Mouse (Mus musculus): ENCODE results near the gene Tmem269. TPM values are rescaled to one million over a fixed set of nuclear protein-coding genes. Genes with fewer than 3 reads are reported as not detected.

Tmem269 gene
- polyA plus RNA-seq, 1 experiment from 2014 or later = not detected

DNA sequence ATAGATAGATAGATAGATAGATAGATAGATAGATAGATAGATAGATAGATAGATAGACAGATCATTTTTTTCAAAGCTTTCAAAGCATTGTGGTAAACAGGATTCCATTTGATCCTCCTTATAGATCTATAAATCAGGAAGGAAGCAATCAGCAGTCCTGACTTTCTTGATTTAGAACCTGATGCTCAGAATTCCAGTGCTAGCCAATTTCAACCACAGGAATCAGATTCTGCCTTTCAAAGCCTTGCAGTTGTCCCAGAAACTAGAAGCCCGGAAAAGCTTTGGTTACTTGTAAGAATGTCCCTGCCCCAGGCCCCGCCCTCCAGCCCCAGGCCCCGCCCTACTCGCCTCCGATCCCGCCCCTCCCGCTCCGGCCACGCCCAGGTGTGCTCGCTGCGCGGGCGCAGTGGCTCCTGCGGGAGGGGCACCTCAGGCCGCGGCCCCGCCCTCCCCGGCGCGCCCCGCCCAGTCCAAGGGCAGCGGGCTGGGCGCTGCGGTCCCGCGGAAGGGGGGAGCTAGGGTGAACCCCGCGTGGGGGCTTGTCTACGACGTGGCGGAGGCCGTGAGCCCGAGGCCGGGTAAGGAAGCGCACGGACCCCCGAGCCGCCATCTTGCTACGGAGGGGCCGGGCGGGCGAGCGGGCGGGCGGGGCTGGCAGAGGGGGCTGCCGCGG lies 23.0 kb downstream of the Tmem269 start, which contains the start of gene Svbp:
Gene Svbp (plus strand): TSS at position 398 of the 673 bp plus-strand sequence.
- H3K4me1 ChIP-seq (ENCODE audit: control insufficient read depth, insufficient read depth, low read length) = peaks cover 6% of the 10 kb centered on the region; the same call in 1 of the 2 replicates
- peak; percentile 91 for ATAC-seq (ENCODE audit: insufficient number of reproducible peaks, insufficient read depth, low FRiP score, low read depth)
- peak within 1 kb of the TSS; percentile 73 for H3K9ac ChIP-seq (replicated peaks; ENCODE audit: low read depth, low read length)
- no peaks in the 10 kb centered on the region for H3K27me3 ChIP-seq (ENCODE audit: control insufficient read depth, insufficient read depth, low read length)
- no peaks in the 10 kb centered on the region; the same call in 1 of the 2 replicates for H3K36me3 ChIP-seq (ENCODE audit: control insufficient read depth, insufficient read depth, low read length)
- H3K4me2 ChIP-seq (replicated peaks; ENCODE audit: low read depth, low read length) = peak within 1 kb of the TSS; percentile 71
- WGBS = 1% methylated on average over 44 of the region's 47 CpGs
- H3K9me3 ChIP-seq (ENCODE audit: control insufficient read depth, low read depth, low read length) = no peaks in the 10 kb centered on the region
- peak within 1 kb of the TSS; percentile 67 for H3K27ac ChIP-seq (ENCODE audit: low read length)
- H3K4me3 ChIP-seq (ENCODE audit: low read depth, low read length) = peak within 1 kb of the TSS; percentile 87

DNA sequence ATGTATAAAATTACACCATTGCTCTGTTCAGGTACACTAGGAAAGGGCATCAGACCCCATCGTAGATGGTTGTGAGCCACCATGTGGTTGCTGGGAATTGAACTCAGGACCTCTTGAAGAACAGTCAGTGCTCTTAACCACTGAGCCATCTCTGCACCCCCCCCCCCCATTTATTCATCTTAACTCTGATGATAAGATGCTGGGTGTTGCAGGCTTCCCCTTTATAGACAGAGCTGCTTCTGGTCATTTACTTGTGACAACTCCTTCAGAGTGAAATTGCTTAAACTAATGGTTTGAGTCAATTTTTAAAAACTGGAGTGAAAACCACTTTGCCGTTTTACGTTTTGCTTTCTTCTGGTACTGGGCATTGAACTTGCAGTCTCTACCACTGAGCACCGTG lies 25.3 kb downstream of the Tmem269 start:
- Histone ChIP-seq H3K27me3 (ENCODE audit: control insufficient read depth, insufficient read depth, low read length) (no peaks in the 10 kb centered on the region), H3K4me1 (ENCODE audit: control insufficient read depth, insufficient read depth, low read length) (peaks cover 6% of the 10 kb centered on the region; the same call in 1 of the 2 replicates), H3K27ac (ENCODE audit: low read length) (no peak overlapping the region), H3K36me3 (ENCODE audit: control insufficient read depth, insufficient read depth, low read length) (no peaks in the 10 kb centered on the region; the same call in 1 of the 2 replicates), H3K9me3 (ENCODE audit: control insufficient read depth, low read depth, low read length) (no peaks in the 10 kb centered on the region), H3K4me2 (replicated peaks; ENCODE audit: low read depth, low read length) (no peak overlapping the region), H3K9ac (replicated peaks; ENCODE audit: low read depth, low read length) (no peak overlapping the region), H3K4me3 (ENCODE audit: low read depth, low read length) (no peak overlapping the region)
- 91% methylated on average over 4 of the region's 4 CpGs for WGBS
- no peak for ATAC-seq (ENCODE audit: insufficient number of reproducible peaks, insufficient read depth, low FRiP score, low read depth)

GRCm38 (mm10) chr4:119191273-119191672 lies 26.7 kb downstream of the Tmem269 start:
- peaks cover 4% of the 10 kb centered on the region; the same call in 1 of the 2 replicates for H3K4me1 ChIP-seq (ENCODE audit: control insufficient read depth, insufficient read depth, low read length)
- WGBS = 60% methylated on average over 3 of the region's 3 CpGs
- H3K9ac ChIP-seq (replicated peaks; ENCODE audit: low read depth, low read length) = no peak overlapping the region
- no peaks in the 10 kb centered on the region for H3K36me3 ChIP-seq (ENCODE audit: control insufficient read depth, insufficient read depth, low read length)
- H3K27me3 ChIP-seq (ENCODE audit: control insufficient read depth, insufficient read depth, low read length) = no peaks in the 10 kb centered on the region
- no peak overlapping the region for H3K4me2 ChIP-seq (replicated peaks; ENCODE audit: low read depth, low read length)
- H3K4me3 ChIP-seq (ENCODE audit: low read depth, low read length) = no peak overlapping the region
- ATAC-seq (ENCODE audit: insufficient number of reproducible peaks, insufficient read depth, low FRiP score, low read depth) = no peak
- H3K9me3 ChIP-seq (ENCODE audit: control insufficient read depth, low read depth, low read length) = no peaks in the 10 kb centered on the region
- no peak overlapping the region for H3K27ac ChIP-seq (ENCODE audit: low read length)

DNA sequence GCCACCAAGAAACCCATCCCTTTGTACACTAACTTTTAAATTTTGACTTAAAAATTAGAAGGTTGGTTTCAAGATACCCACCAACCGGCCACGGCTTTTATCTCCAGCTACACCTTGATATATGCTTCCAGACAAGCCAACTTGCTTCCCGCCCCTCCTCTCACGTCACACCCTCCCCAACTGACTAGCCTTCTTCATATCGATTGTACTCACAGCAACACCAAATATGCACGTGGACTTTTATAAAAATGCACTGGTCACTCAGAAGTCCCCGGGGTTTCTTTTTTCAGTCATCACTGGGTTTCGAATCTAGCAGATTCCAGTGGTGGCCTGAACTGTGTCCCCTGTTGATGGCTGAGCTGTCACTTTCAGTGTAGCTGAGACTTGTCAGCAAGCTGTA lies 27.4 kb downstream of the Tmem269 start:
- Histone ChIP-seq H3K4me1 (ENCODE audit: control insufficient read depth, insufficient read depth, low read length) (no peaks in the 10 kb centered on the region), H3K4me3 (ENCODE audit: low read depth, low read length) (no peak overlapping the region), H3K9ac (replicated peaks; ENCODE audit: low read depth, low read length) (no peak overlapping the region), H3K36me3 (ENCODE audit: control insufficient read depth, insufficient read depth, low read length) (no peaks in the 10 kb centered on the region), H3K27ac (ENCODE audit: low read length) (no peak overlapping the region), H3K9me3 (ENCODE audit: control insufficient read depth, low read depth, low read length) (no peaks in the 10 kb centered on the region), H3K27me3 (ENCODE audit: control insufficient read depth, insufficient read depth, low read length) (no peaks in the 10 kb centered on the region), H3K4me2 (replicated peaks; ENCODE audit: low read depth, low read length) (no peak overlapping the region)
- ATAC-seq (ENCODE audit: insufficient number of reproducible peaks, insufficient read depth, low FRiP score, low read depth) = no peak
- 76% methylated on average over 8 of the region's 8 CpGs for WGBS

- Histone ChIP-seq H3K36me3 (ENCODE audit: control insufficient read depth, insufficient read depth, low read length) (no peaks in the 10 kb centered on the region), H3K27me3 (ENCODE audit: control insufficient read depth, insufficient read depth, low read length) (no peaks in the 10 kb centered on the region), H3K4me3 (ENCODE audit: low read depth, low read length) (no peak within 1 kb of the TSS), H3K27ac (ENCODE audit: low read length) (no peak within 1 kb of the TSS), H3K4me1 (ENCODE audit: control insufficient read depth, insufficient read depth, low read length) (no peaks in the 10 kb centered on the region), H3K9me3 (ENCODE audit: control insufficient read depth, low read depth, low read length) (no peaks in the 10 kb centered on the region), H3K9ac (replicated peaks; ENCODE audit: low read depth, low read length) (no peak within 1 kb of the TSS), H3K4me2 (replicated peaks; ENCODE audit: low read depth, low read length) (no peak within 1 kb of the TSS)
- ATAC-seq (ENCODE audit: insufficient number of reproducible peaks, insufficient read depth, low FRiP score, low read depth) = peak; percentile 68; the same call in 1 of the 2 replicates
- 68% methylated on average over 6 of the region's 6 CpGs for WGBS
Observed at GRCm38 (mm10) chr4:119189864-119190263, 28.2 kb downstream of the Tmem269 start, which contains the start of gene Ermap. TSS of gene Ermap (minus strand) at chr4:119190011.

- Histone ChIP-seq H3K9ac (replicated peaks; ENCODE audit: low read depth, low read length) (no peak overlapping the region), H3K27ac (ENCODE audit: low read length) (no peak overlapping the region), H3K27me3 (ENCODE audit: control insufficient read depth, insufficient read depth, low read length) (no peaks in the 10 kb centered on the region), H3K4me3 (ENCODE audit: low read depth, low read length) (no peak overlapping the region), H3K4me1 (ENCODE audit: control insufficient read depth, insufficient read depth, low read length) (no peaks in the 10 kb centered on the region), H3K9me3 (ENCODE audit: control insufficient read depth, low read depth, low read length) (no peaks in the 10 kb centered on the region), H3K4me2 (replicated peaks; ENCODE audit: low read depth, low read length) (no peak overlapping the region), H3K36me3 (ENCODE audit: control insufficient read depth, insufficient read depth, low read length) (no peaks in the 10 kb centered on the region)
- ATAC-seq (ENCODE audit: insufficient number of reproducible peaks, insufficient read depth, low FRiP score, low read depth) = no peak
- 69% methylated on average over 6 of the region's 6 CpGs for WGBS
Observed at GRCm38 (mm10) chr4:119189392-119189791, 28.6 kb downstream of the Tmem269 start.

DNA sequence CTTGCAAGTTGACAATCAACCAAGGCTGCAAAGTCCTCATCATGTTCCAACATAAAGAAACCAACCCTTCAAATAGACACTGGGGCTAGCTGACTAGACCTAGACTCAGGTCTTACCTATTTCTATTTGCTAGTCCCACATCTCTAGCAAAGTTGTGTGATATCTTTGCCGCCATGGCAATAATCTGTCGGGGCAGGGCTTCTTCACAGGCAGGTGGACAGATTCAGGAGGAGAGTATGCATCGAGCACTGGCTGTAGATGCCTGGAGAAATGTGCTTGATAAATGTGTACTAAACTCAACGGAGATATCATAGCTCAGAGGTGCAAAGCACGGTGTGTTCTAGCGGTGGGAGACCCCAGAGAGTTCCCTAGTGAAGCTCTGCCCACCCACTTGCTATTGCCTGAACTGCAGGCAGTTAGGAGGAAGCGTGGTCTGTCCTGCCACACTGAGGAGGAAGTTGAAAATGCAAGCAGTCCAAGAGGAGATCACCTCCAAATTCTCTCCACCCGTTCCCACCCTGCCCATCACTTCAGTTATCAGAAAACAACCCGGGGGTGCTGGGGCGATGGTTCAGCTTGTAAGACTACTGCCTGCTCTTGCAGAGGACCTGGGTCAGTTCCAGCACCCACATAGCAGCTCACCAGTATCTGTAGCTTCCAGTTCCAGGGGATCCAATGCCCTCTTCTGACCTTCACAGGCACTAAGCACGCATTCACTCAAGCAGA lies 29.8 kb downstream of the Tmem269 start:
- H3K4me2 ChIP-seq (replicated peaks; ENCODE audit: low read depth, low read length) = no peak overlapping the region
- H3K4me3 ChIP-seq (ENCODE audit: low read depth, low read length) = no peak overlapping the region
- no peak overlapping the region for H3K9ac ChIP-seq (replicated peaks; ENCODE audit: low read depth, low read length)
- H3K9me3 ChIP-seq (ENCODE audit: control insufficient read depth, low read depth, low read length) = no peaks in the 10 kb centered on the region
- H3K36me3 ChIP-seq (ENCODE audit: control insufficient read depth, insufficient read depth, low read length) = no peaks in the 10 kb centered on the region
- H3K27ac ChIP-seq (ENCODE audit: low read length) = no peak overlapping the region
- ATAC-seq (ENCODE audit: insufficient number of reproducible peaks, insufficient read depth, low FRiP score, low read depth) = peak; percentile 34; the same call in 1 of the 2 replicates
- H3K4me1 ChIP-seq (ENCODE audit: control insufficient read depth, insufficient read depth, low read length) = no peaks in the 10 kb centered on the region
- no peaks in the 10 kb centered on the region for H3K27me3 ChIP-seq (ENCODE audit: control insufficient read depth, insufficient read depth, low read length)
- 48% methylated on average over 11 of the region's 11 CpGs for WGBS

DNA sequence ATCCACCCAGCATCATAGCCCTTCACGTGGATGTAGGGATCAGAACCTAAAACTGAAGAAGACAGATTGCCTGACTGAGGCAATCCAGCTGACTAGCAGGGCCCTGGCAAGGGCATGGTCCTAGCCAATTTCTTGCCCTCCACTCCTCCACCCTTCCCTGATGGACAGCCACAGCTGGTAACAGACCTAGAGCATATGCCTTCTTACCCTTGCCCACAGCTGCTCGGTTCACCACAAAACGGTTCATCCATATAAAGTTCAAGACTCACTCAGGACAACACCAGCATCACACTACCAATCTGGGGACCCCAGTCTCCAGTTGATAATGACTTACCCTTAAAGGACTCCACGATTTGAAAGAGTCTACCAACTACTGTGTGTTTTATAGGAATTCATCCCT lies 32.2 kb downstream of the Tmem269 start:
- no peak overlapping the region for H3K9ac ChIP-seq (replicated peaks; ENCODE audit: low read depth, low read length)
- WGBS = 79% methylated on average over 4 of the region's 4 CpGs
- H3K27ac ChIP-seq (ENCODE audit: low read length) = no peak overlapping the region
- no peaks in the 10 kb centered on the region for H3K4me1 ChIP-seq (ENCODE audit: control insufficient read depth, insufficient read depth, low read length)
- H3K36me3 ChIP-seq (ENCODE audit: control insufficient read depth, insufficient read depth, low read length) = no peaks in the 10 kb centered on the region
- no peak for ATAC-seq (ENCODE audit: insufficient number of reproducible peaks, insufficient read depth, low FRiP score, low read depth)
- H3K27me3 ChIP-seq (ENCODE audit: control insufficient read depth, insufficient read depth, low read length) = no peaks in the 10 kb centered on the region
- no peak overlapping the region for H3K4me3 ChIP-seq (ENCODE audit: low read depth, low read length)
- H3K9me3 ChIP-seq (ENCODE audit: control insufficient read depth, low read depth, low read length) = no peaks in the 10 kb centered on the region
- no peak overlapping the region for H3K4me2 ChIP-seq (replicated peaks; ENCODE audit: low read depth, low read length)

All from stomach, embryonic 14.5 days (tissue).